Mouse (Mus musculus) E14TG2a.4 (cell line): ENCODE results near the gene Fam71f1.

Experiments
- CTCF ChIP-seq: conservative IDR thresholded peaks from 2 replicates; pipeline ENCODE4 v1.5.1; 2014; ENCODE audit warnings: low read length
- POU5F1 ChIP-seq: IDR thresholded peaks from 2 replicates; pipeline ENCODE4 v1.6.1; 2014; ENCODE audit warnings: low read length, borderline replicate concordance

GRCm38 (mm10) chr6:29382442-29382841, 63.5 kb downstream of the Fam71f1 start:
- TF ChIP-seq CTCF (no peak), POU5F1 (no peak)
